Mouse (Mus musculus): ENCODE data around the gene Zyg11b. TPM values are rescaled to one million over a fixed set of nuclear protein-coding genes. Genes with fewer than 3 reads are reported as not detected.

Gene Zyg11b
- polyA plus RNA-seq, 1 experiment from 2014 or later = 9.5 TPM

GRCm38 (mm10) chr4:108196277-108196855 is 104.5 kb downstream of the Zyg11b start:
- no peak for DNase-seq (ENCODE audit: low spot score)

GRCm38 (mm10) chr4:108192821-108193323 is 108.0 kb downstream of the Zyg11b start:
- DNase-seq (ENCODE audit: low spot score) = no peak

- no peak for DNase-seq (ENCODE audit: low spot score)
Observed at GRCm38 (mm10) chr4:108182278-108182677, 118.6 kb downstream of the Zyg11b start.

Other genes with a start within 250 kb of the Zyg11b start
- 0.32 and 0.36 TPM in 2 replicates for gene Podn, start 204.7 kb downstream of the Zyg11b start, polyA plus RNA-seq (2015; fragmentation: Nextera tagmentation; extraction: Ambion mirVana)
- gene Scp2, start 156.1 kb downstream of the Zyg11b start, polyA plus RNA-seq (2015; fragmentation: Nextera tagmentation; extraction: Ambion mirVana) = 333 and 345 TPM in 2 replicates
- gene Echdc2, start 135.7 kb downstream of the Zyg11b start, polyA plus RNA-seq (2015; fragmentation: Nextera tagmentation; extraction: Ambion mirVana) = 8.8 and 9.9 TPM in 2 replicates
- gene Zyg11a, start 83.0 kb downstream of the Zyg11b start, polyA plus RNA-seq (2015; fragmentation: Nextera tagmentation; extraction: Ambion mirVana) = 0.06 and 0.08 TPM in 2 replicates
- gene Coa7, start 27.0 kb upstream of the Zyg11b start, polyA plus RNA-seq (2015; fragmentation: Nextera tagmentation; extraction: Ambion mirVana) = 49.4 and 50.9 TPM in 2 replicates
- gene Shisal2a, start 82.3 kb upstream of the Zyg11b start, polyA plus RNA-seq (2015; fragmentation: Nextera tagmentation; extraction: Ambion mirVana) = not detected in 2 replicates
- 7.1 and 7.3 TPM in 2 replicates for gene Gpx7, start 105.9 kb upstream of the Zyg11b start, polyA plus RNA-seq (2015; fragmentation: Nextera tagmentation; extraction: Ambion mirVana)
- 47.3 and 68.5 TPM in 2 replicates for gene Tut4, start 158.3 kb upstream of the Zyg11b start, polyA plus RNA-seq (2015; fragmentation: Nextera tagmentation; extraction: Ambion mirVana)

Data from thymus, postnatal 0 days (tissue).